Mouse (Mus musculus): ENCODE measurements around the gene Syt8. TPM values are rescaled to one million over a fixed set of nuclear protein-coding genes. Genes with fewer than 3 reads are reported as not detected.

The Syt8 gene
- not detected in 2 replicates for polyA plus RNA-seq (2014; fragmentation: Nextera tagmentation; extraction: Ambion mirVana)

- Histone ChIP-seq H3K27ac (ENCODE audit: low read depth, low read length) (0 out of 2 replicates have a peak within 1 kb of the TSS, but pooled peaks have one; percentile 14), H3K9ac (ENCODE audit: low read length) (peak within 1 kb of the TSS; percentile 29; the same call in 1 of the 2 replicates), H3K4me1 (ENCODE audit: control insufficient read depth, insufficient read depth, low read length) (no peaks in the 10 kb centered on the region), H3K4me3 (ENCODE audit: low read depth, low read length) (no peak within 1 kb of the TSS), H3K9me3 (ENCODE audit: control insufficient read depth, low read length) (no peaks in the 10 kb centered on the region), H3K36me3 (ENCODE audit: control insufficient read depth, insufficient read depth, low read length) (no peaks in the 10 kb centered on the region), H3K4me2 (ENCODE audit: low read depth) (no peak within 1 kb of the TSS), H3K27me3 (ENCODE audit: control insufficient read depth, insufficient read depth, low read length) (no peaks in the 10 kb centered on the region)
- ATAC-seq (ENCODE audit: insufficient read depth, low FRiP score, low TSS enrichment) (no peak), DNase-seq (ENCODE audit: low spot score) (no peak)
- 86% methylated on average over 10 of the region's 10 CpGs for WGBS
Measured at GRCm38 (mm10) chr7:142434137-142434865, at the start of gene Syt8. Gene Syt8 (plus strand): TSS chr7:142434850.

DNA sequence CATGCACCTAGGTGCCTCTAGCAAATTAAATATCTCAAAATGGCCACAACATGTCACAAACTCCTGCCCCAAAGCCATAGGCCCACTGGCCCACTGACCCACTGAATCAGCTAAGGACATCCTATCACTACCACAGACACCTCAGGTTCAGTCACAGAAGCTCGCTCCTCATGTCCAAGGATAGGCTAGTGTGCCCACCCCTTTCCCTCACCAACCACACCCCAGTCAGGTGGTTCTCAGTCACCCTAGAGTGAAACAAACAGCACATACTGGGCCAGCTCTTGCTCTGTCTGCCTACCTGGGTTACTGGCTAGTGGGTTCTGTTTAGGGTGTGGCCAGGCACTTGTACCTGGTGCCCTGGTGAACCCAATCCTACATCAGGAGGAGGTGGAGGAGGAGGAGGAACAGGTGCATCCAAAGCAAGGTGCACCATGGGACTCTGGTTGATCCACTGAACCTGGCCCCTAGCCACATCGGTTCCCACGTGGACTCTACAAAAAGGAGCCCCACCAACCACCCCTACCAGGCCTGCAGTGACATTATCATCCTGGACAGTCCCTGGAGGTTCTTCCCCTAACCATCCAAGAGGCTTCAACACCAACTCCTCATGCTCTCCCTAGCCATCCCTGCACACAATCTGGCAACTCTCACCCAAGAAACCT, 48.8 kb upstream of the Syt8 start:
- H3K9ac ChIP-seq (ENCODE audit: low read length) = no peak overlapping the region; the same call in 1 of the 2 replicates
- peaks cover under 1% of the 10 kb centered on the region for H3K36me3 ChIP-seq (ENCODE audit: control insufficient read depth, insufficient read depth, low read length)
- WGBS = 83% methylated on average over 3 of the region's 3 CpGs
- H3K4me2 ChIP-seq (ENCODE audit: low read depth) = 0 out of 2 replicates have a peak overlapping the region, but pooled peaks have one; percentile 87
- DNase-seq (ENCODE audit: low spot score) = no peak
- H3K4me1 ChIP-seq (ENCODE audit: control insufficient read depth, insufficient read depth, low read length) = peaks cover 8% of the 10 kb centered on the region; the same call in 1 of the 2 replicates
- no peak for ATAC-seq (ENCODE audit: insufficient read depth, low FRiP score, low TSS enrichment)
- H3K4me3 ChIP-seq (ENCODE audit: low read depth, low read length) = no peak overlapping the region
- H3K9me3 ChIP-seq (ENCODE audit: control insufficient read depth, low read length) = no peaks in the 10 kb centered on the region
- H3K27ac ChIP-seq (ENCODE audit: low read depth, low read length) = no peak overlapping the region
- no peaks in the 10 kb centered on the region for H3K27me3 ChIP-seq (ENCODE audit: control insufficient read depth, insufficient read depth, low read length)

DNA sequence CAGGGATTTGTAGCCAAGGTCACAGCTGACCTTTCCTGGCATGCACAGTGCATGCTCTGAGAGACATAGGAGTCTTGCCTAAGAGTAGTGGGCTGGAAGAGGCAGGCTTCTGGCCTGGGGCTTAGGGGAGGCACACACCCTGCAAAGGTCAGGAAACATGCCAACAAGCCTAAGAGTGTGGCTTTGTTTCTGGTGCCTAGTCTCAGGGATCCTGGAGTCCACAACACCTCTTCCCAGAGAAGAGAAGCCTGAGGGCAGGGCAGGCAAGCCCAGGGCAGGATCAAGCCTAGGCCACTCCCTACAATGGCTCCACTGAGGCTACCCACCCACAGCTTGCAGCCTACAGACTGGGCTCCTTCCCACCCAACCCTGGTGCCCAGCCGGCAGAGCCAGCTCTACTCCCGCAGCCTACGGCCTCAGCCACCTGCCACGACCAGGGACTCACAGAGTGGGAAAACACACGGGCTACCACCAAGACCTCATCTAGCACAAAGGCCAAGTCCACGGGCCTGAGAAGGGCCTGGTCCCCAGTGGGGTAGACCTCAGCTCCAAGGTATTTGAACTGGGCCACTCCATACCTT, 47.9 kb upstream of the Syt8 start:
- ATAC-seq (ENCODE audit: insufficient read depth, low FRiP score, low TSS enrichment) (no peak), DNase-seq (ENCODE audit: low spot score) (no peak)
- Histone ChIP-seq H3K9me3 (ENCODE audit: control insufficient read depth, low read length) (no peaks in the 10 kb centered on the region), H3K4me2 (ENCODE audit: low read depth) (peak overlapping the region; percentile 87), H3K9ac (ENCODE audit: low read length) (peak overlapping the region; percentile 75), H3K36me3 (ENCODE audit: control insufficient read depth, insufficient read depth, low read length) (no peaks in the 10 kb centered on the region), H3K4me1 (ENCODE audit: control insufficient read depth, insufficient read depth, low read length) (peaks cover 8% of the 10 kb centered on the region; the same call in 1 of the 2 replicates), H3K27me3 (ENCODE audit: control insufficient read depth, insufficient read depth, low read length) (no peaks in the 10 kb centered on the region), H3K4me3 (ENCODE audit: low read depth, low read length) (peak overlapping the region; percentile 68), H3K27ac (ENCODE audit: low read depth, low read length) (no peak overlapping the region)
- 69% methylated on average over 6 of the region's 6 CpGs for WGBS

DNA sequence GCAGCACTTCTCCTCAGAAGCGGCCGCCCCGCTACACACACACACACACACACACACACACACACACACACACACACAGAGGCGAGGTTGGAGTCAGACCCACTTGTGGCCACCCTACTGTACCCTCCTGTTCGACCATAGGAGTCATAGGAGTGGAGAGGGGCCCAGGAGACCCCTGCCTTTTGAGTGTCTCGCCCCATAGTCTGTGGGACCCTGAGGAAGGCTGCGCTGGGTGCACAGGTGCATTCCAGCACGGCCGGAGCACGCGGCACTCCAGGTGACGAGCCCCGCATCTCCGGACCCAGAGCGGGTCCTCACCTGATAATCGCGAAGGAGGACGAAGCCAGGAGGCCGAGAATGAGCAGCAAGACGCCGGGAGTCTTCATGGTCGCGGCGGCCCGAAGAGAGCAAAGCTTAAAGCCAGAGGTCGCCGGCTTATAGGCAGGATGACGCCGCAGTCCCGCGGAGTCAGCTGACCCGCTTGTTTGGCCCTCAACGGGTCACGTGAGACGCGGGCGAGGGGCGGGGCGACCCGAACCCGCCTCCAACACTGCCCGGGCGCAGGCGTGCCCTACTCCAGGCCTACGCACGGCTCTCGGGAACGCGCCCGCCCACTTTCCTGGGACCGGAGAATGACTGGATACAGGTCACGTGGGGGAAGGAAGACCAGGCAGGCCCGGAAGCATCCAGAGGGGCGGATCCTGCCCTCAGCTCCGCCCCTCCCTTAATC, 47.1 kb upstream of the Syt8 start, which contains the start of gene Ctsd:
Gene Ctsd, minus strand, starts transcription at position 620 of the 730 bp plus-strand sequence.
- peak within 1 kb of the TSS; percentile 68 for H3K4me3 ChIP-seq (ENCODE audit: low read depth, low read length)
- peak; percentile 97 for ATAC-seq (ENCODE audit: insufficient read depth, low FRiP score, low TSS enrichment)
- peak within 1 kb of the TSS; percentile 75 for H3K9ac ChIP-seq (ENCODE audit: low read length)
- WGBS = under 1% methylated on average over 55 of the region's 55 CpGs
- no peaks in the 10 kb centered on the region for H3K9me3 ChIP-seq (ENCODE audit: control insufficient read depth, low read length)
- H3K4me1 ChIP-seq (ENCODE audit: control insufficient read depth, insufficient read depth, low read length) = peaks cover 8% of the 10 kb centered on the region; the same call in 1 of the 2 replicates
- H3K36me3 ChIP-seq (ENCODE audit: control insufficient read depth, insufficient read depth, low read length) = no peaks in the 10 kb centered on the region
- DNase-seq (ENCODE audit: low spot score) = peak; percentile 99
- H3K27me3 ChIP-seq (ENCODE audit: control insufficient read depth, insufficient read depth, low read length) = no peaks in the 10 kb centered on the region
- H3K4me2 ChIP-seq (ENCODE audit: low read depth) = peak within 1 kb of the TSS; percentile 87
- 0 out of 2 replicates have a peak within 1 kb of the TSS, but pooled peaks have one; percentile 4 for H3K27ac ChIP-seq (ENCODE audit: low read depth, low read length)

- H3K4me3 ChIP-seq (ENCODE audit: low read depth, low read length) = peak overlapping the region; percentile 68; the same call in 1 of the 2 replicates
- WGBS = 88% methylated on average over 1 of the region's 1 CpGs
- peak overlapping the region; percentile 34; the same call in 1 of the 2 replicates for H3K4me2 ChIP-seq (ENCODE audit: low read depth)
- no peaks in the 10 kb centered on the region for H3K27me3 ChIP-seq (ENCODE audit: control insufficient read depth, insufficient read depth, low read length)
- ATAC-seq (ENCODE audit: insufficient read depth, low FRiP score, low TSS enrichment) (peak; percentile 11; the same call in 1 of the 2 replicates), DNase-seq (ENCODE audit: low spot score) (no peak)
- H3K9ac ChIP-seq (ENCODE audit: low read length) = peak overlapping the region; percentile 23; the same call in 1 of the 2 replicates
- peaks cover 8% of the 10 kb centered on the region; the same call in 1 of the 2 replicates for H3K4me1 ChIP-seq (ENCODE audit: control insufficient read depth, insufficient read depth, low read length)
- no peaks in the 10 kb centered on the region for H3K36me3 ChIP-seq (ENCODE audit: control insufficient read depth, insufficient read depth, low read length)
- 0 out of 2 replicates have a peak overlapping the region, but pooled peaks have one; percentile 4 for H3K27ac ChIP-seq (ENCODE audit: low read depth, low read length)
- H3K9me3 ChIP-seq (ENCODE audit: control insufficient read depth, low read length) = no peaks in the 10 kb centered on the region
Measured at GRCm38 (mm10) chr7:142388198-142388597, 46.5 kb upstream of the Syt8 start.

GRCm38 (mm10) chr7:142388740-142389139, 45.9 kb upstream of the Syt8 start:
- no peak overlapping the region for H3K4me3 ChIP-seq (ENCODE audit: low read depth, low read length)
- no peaks in the 10 kb centered on the region for H3K36me3 ChIP-seq (ENCODE audit: control insufficient read depth, insufficient read depth, low read length)
- DNase-seq (ENCODE audit: low spot score) (no peak), ATAC-seq (ENCODE audit: insufficient read depth, low FRiP score, low TSS enrichment) (no peak)
- 99% methylated on average over 2 of the region's 2 CpGs for WGBS
- no peak overlapping the region for H3K9ac ChIP-seq (ENCODE audit: low read length)
- peaks cover 8% of the 10 kb centered on the region; the same call in 1 of the 2 replicates for H3K4me1 ChIP-seq (ENCODE audit: control insufficient read depth, insufficient read depth, low read length)
- no peak overlapping the region for H3K4me2 ChIP-seq (ENCODE audit: low read depth)
- no peaks in the 10 kb centered on the region for H3K27me3 ChIP-seq (ENCODE audit: control insufficient read depth, insufficient read depth, low read length)
- no peak overlapping the region for H3K27ac ChIP-seq (ENCODE audit: low read depth, low read length)
- no peaks in the 10 kb centered on the region for H3K9me3 ChIP-seq (ENCODE audit: control insufficient read depth, low read length)

- Histone ChIP-seq H3K36me3 (ENCODE audit: control insufficient read depth, insufficient read depth, low read length) (no peaks in the 10 kb centered on the region), H3K27me3 (ENCODE audit: control insufficient read depth, insufficient read depth, low read length) (no peaks in the 10 kb centered on the region), H3K4me3 (ENCODE audit: low read depth, low read length) (no peak overlapping the region), H3K27ac (ENCODE audit: low read depth, low read length) (no peak overlapping the region), H3K4me1 (ENCODE audit: control insufficient read depth, insufficient read depth, low read length) (peaks cover 8% of the 10 kb centered on the region; the same call in 1 of the 2 replicates), H3K9ac (ENCODE audit: low read length) (no peak overlapping the region), H3K4me2 (ENCODE audit: low read depth) (no peak overlapping the region), H3K9me3 (ENCODE audit: control insufficient read depth, low read length) (no peaks in the 10 kb centered on the region)
- DNase-seq (ENCODE audit: low spot score) (no peak), ATAC-seq (ENCODE audit: insufficient read depth, low FRiP score, low TSS enrichment) (no peak)
- WGBS = 81% methylated on average over 3 of the region's 3 CpGs
Measured at GRCm38 (mm10) chr7:142389961-142390650, 44.5 kb upstream of the Syt8 start.
